Mouse (Mus musculus) limb, embryonic 11.5 days (tissue): ENCODE measurements around the gene Rai14. TPM values are rescaled to one million over a fixed set of nuclear protein-coding genes. Genes with fewer than 3 reads are reported as not detected.

Experiments
- ATAC-seq: fragments of 200-750 bp; cut with Nextera tagmentation; 2 replicates; pipeline ENCODE4 v1.8.0; 2017; ENCODE audit warnings: low read depth; ENCODE audit not compliant: insufficient number of reproducible peaks, low FRiP score, low TSS enrichment
- DNase-seq: peaks from one replicate; pipeline ENCODE4 v3.0.0-alpha.2; 2015; ENCODE audit warnings: low spot score
- H3K27ac ChIP-seq: fragments of 300-500 bp; sonication (generic); replicated peaks from 2 replicates; pipeline ENCODE4 v1.5.1; 2014; ENCODE audit warnings: low read depth, mild to moderate bottlenecking, low read length
- H3K27me3 ChIP-seq: fragments of 300-500 bp; sonication (generic); 2 replicates; pipeline ENCODE4 v1.6.1; 2014; ENCODE audit warnings: mild to moderate bottlenecking, low read length, mixed read lengths; ENCODE audit not compliant: control insufficient read depth, insufficient read depth
- H3K36me3 ChIP-seq: fragments of 300-500 bp; sonication (generic); 2 replicates; pipeline ENCODE4 v1.6.1; 2014; ENCODE audit warnings: mild to moderate bottlenecking, low read length, moderate library complexity, mixed read lengths; ENCODE audit not compliant: control insufficient read depth, insufficient read depth
- H3K4me1 ChIP-seq: fragments of 300-500 bp; sonication (generic); 2 replicates; pipeline ENCODE4 v1.6.1; 2014; ENCODE audit warnings: low read length, mixed read lengths; ENCODE audit not compliant: control insufficient read depth, insufficient read depth
- H3K4me2 ChIP-seq: fragments of 300-500 bp; sonication (generic); 2 replicates; pipeline ENCODE4 v1.6.1; 2014; ENCODE audit warnings: low read depth, mild to moderate bottlenecking, moderate library complexity; ENCODE audit not compliant: severe bottlenecking
- H3K4me3 ChIP-seq: fragments of 300-500 bp; sonication (generic); 2 replicates; pipeline ENCODE4 v1.5.1; 2014; ENCODE audit warnings: low read depth, low read length
- H3K9ac ChIP-seq: fragments of 300-500 bp; sonication (generic); 2 replicates; pipeline ENCODE4 v1.6.1; 2014; ENCODE audit warnings: mild to moderate bottlenecking, low read length
- H3K9me3 ChIP-seq: fragments of 300-500 bp; sonication (generic); 2 replicates; pipeline ENCODE4 v1.6.1; 2016; ENCODE audit warnings: low read length; ENCODE audit not compliant: control insufficient read depth
- WGBS: fragments of 180-500 bp; shearing (Covaris S2); extraction: QIAGEN DNeasy Blood & Tissue Kit; methylation state at CpG from one replicate; pipeline ENCODE4 v1.1.7; 2014; 5-methylcytosine and 5-hydroxymethylcytosine counted together
- polyA plus RNA-seq: library from polyadenylated mRNA; unstranded; fragments of >200 nt; fragmentation: Nextera tagmentation; extraction: Ambion mirVana; gene quantifications from 2 replicates; pipeline ENCODE4 v1.2.1, GENCODE M21; 2014

Gene Rai14
- polyA plus RNA-seq, 1 experiment from 2014 or later = 70.8 TPM

GRCm38 (mm10) chr15:10731398-10731797 lies 17.0 kb upstream of the Rai14 start:
- H3K4me3 ChIP-seq = no peak overlapping the region
- no peaks in the 10 kb centered on the region for H3K36me3 ChIP-seq
- H3K9me3 ChIP-seq = no peaks in the 10 kb centered on the region
- no peak for DNase-seq
- H3K4me2 ChIP-seq = no peak overlapping the region
- no peak for ATAC-seq
- H3K4me1 ChIP-seq = no peaks in the 10 kb centered on the region
- no peaks in the 10 kb centered on the region for H3K27me3 ChIP-seq
- no peak overlapping the region for H3K27ac ChIP-seq
- no peak overlapping the region for H3K9ac ChIP-seq
- WGBS = 90% methylated on average over 3 of the region's 3 CpGs

- H3K36me3 ChIP-seq = no peaks in the 10 kb centered on the region
- no peak overlapping the region for H3K9ac ChIP-seq
- H3K4me3 ChIP-seq = no peak overlapping the region
- H3K4me2 ChIP-seq = no peak overlapping the region
- DNase-seq = no peak
- H3K27me3 ChIP-seq = no peaks in the 10 kb centered on the region
- ATAC-seq = no peak
- no peak overlapping the region for H3K27ac ChIP-seq
- H3K4me1 ChIP-seq = no peaks in the 10 kb centered on the region
- H3K9me3 ChIP-seq = no peaks in the 10 kb centered on the region
- 94% methylated on average over 3 of the region's 3 CpGs for WGBS
Measured at GRCm38 (mm10) chr15:10726272-10726671, 11.8 kb upstream of the Rai14 start.

GRCm38 (mm10) chr15:10724857-10725256 lies 10.4 kb upstream of the Rai14 start:
- no peak overlapping the region for H3K9ac ChIP-seq
- no peak overlapping the region for H3K4me2 ChIP-seq
- no peaks in the 10 kb centered on the region for H3K9me3 ChIP-seq
- ATAC-seq (no peak), DNase-seq (no peak)
- WGBS = 88% methylated on average over 3 of the region's 3 CpGs
- no peaks in the 10 kb centered on the region for H3K4me1 ChIP-seq
- no peak overlapping the region for H3K27ac ChIP-seq
- H3K36me3 ChIP-seq = no peaks in the 10 kb centered on the region
- H3K27me3 ChIP-seq = no peaks in the 10 kb centered on the region
- H3K4me3 ChIP-seq = no peak overlapping the region

- Histone ChIP-seq H3K27me3 (no peaks in the 10 kb centered on the region), H3K9ac (no peak overlapping the region), H3K9me3 (no peaks in the 10 kb centered on the region), H3K27ac (no peak overlapping the region), H3K36me3 (no peaks in the 10 kb centered on the region), H3K4me3 (no peak overlapping the region), H3K4me1 (no peaks in the 10 kb centered on the region), H3K4me2 (no peak overlapping the region)
- 15% methylated on average over 1 of the region's 1 CpGs for WGBS
- DNase-seq = no peak
- no peak for ATAC-seq
Measured at GRCm38 (mm10) chr15:10723507-10723906, 9.1 kb upstream of the Rai14 start.

GRCm38 (mm10) chr15:10722629-10723339 lies 8.4 kb upstream of the Rai14 start:
- no peak overlapping the region for H3K4me3 ChIP-seq
- H3K36me3 ChIP-seq = no peaks in the 10 kb centered on the region
- no peak overlapping the region for H3K27ac ChIP-seq
- 39% methylated on average over 12 of the region's 12 CpGs for WGBS
- H3K4me2 ChIP-seq = no peak overlapping the region
- no peak overlapping the region for H3K9ac ChIP-seq
- H3K9me3 ChIP-seq = no peaks in the 10 kb centered on the region
- ATAC-seq = no peak
- no peak for DNase-seq
- no peaks in the 10 kb centered on the region for H3K27me3 ChIP-seq
- no peaks in the 10 kb centered on the region for H3K4me1 ChIP-seq

GRCm38 (mm10) chr15:10721259-10721781 lies 6.9 kb upstream of the Rai14 start:
- Histone ChIP-seq H3K4me1 (no peaks in the 10 kb centered on the region), H3K9me3 (no peaks in the 10 kb centered on the region; the same call in 1 of the 2 replicates), H3K27me3 (no peaks in the 10 kb centered on the region), H3K4me3 (no peak overlapping the region), H3K4me2 (no peak overlapping the region), H3K36me3 (no peaks in the 10 kb centered on the region), H3K27ac (no peak overlapping the region), H3K9ac (no peak overlapping the region)
- DNase-seq (no peak), ATAC-seq (no peak)
- WGBS = 92% methylated on average over 11 of the region's 11 CpGs

GRCm38 (mm10) chr15:10720671-10721070 lies 6.2 kb upstream of the Rai14 start:
- 83% methylated on average over 8 of the region's 8 CpGs for WGBS
- no peak for ATAC-seq

GRCm38 (mm10) chr15:10720188-10720587 lies 5.8 kb upstream of the Rai14 start:
- DNase-seq (no peak), ATAC-seq (no peak)
- no peaks in the 10 kb centered on the region; the same call in 1 of the 2 replicates for H3K9me3 ChIP-seq
- H3K27me3 ChIP-seq = no peaks in the 10 kb centered on the region
- no peaks in the 10 kb centered on the region for H3K4me1 ChIP-seq
- H3K27ac ChIP-seq = no peak overlapping the region
- H3K36me3 ChIP-seq = no peaks in the 10 kb centered on the region
- H3K4me3 ChIP-seq = no peak overlapping the region
- H3K4me2 ChIP-seq = no peak overlapping the region
- no peak overlapping the region for H3K9ac ChIP-seq
- WGBS = 85% methylated on average over 11 of the region's 11 CpGs

More at GRCm38 (mm10) chr15:10720671-10721070, 6.2 kb upstream of the Rai14 start:
- H3K4me3 ChIP-seq = no peak overlapping the region
- no peaks in the 10 kb centered on the region for H3K27me3 ChIP-seq
- DNase-seq = no peak
- no peaks in the 10 kb centered on the region for H3K36me3 ChIP-seq
- no peak overlapping the region for H3K27ac ChIP-seq
- no peaks in the 10 kb centered on the region for H3K4me1 ChIP-seq
- H3K9me3 ChIP-seq = no peaks in the 10 kb centered on the region; the same call in 1 of the 2 replicates
- no peak overlapping the region for H3K4me2 ChIP-seq
- no peak overlapping the region for H3K9ac ChIP-seq
